Mouse (Mus musculus) small intestine, adult 2 months (tissue): ENCODE measurements around the gene Gm20547.

Experiments
- CTCF ChIP-seq: fragments of 200-500 bp; IDR thresholded peaks from 2 replicates; pipeline ENCODE4 v1.5.1; 2012; ENCODE audit warnings: low read depth, mild to moderate bottlenecking, control low read depth, inconsistent platforms, low read length, moderate library complexity, mixed read lengths; ENCODE audit not compliant: insufficient replicate concordance, insufficient read length; ENCODE audit errors: extremely low read depth
- POLR2A ChIP-seq: fragments of 200-500 bp; IDR thresholded peaks from 2 replicates; pipeline ENCODE4 v1.6.1; 2012; ENCODE audit warnings: low read depth, mild to moderate bottlenecking, control low read depth, inconsistent platforms, low read length, moderate library complexity

- TF ChIP-seq POLR2A = no peak
- TF ChIP-seq CTCF = no peak
Observed at GRCm38 (mm10) chr17:34895724-34896123, 13.9 kb upstream of the Gm20547 start.
